Comparison of ENCODE assay signal across 9 mouse cellular contexts in the genomic region with DNA sequence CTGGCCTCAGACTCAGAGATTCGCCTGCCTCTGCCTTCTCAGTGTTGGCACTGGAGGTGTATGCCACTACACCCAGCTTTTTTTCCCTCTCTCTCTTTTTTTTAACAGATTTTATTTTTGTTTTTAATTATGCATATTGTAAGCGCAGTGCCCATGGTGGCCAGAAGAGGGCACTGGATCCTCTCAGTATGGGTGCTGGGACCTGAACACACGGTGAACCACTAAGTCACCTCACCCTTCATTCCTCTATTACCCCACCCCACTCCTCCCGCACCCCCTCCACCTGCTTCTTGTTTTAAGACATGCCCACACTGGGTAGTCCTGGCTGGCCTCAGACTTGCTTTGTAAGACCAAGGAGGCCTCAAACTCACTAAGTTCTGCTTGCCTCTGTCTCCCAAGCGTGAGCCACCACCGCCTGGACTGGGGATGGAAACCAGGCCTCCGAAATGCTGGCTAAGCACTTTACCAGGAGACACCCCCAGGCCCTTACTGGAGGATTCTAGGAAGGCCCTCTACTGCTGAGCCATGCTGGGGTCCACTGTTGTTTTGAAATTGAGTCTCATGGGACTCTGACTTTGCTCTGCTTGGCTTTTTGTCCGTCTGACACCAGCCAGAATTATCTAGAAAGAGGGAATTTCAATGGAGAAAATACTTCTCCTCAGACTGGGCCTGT. TPM values are rescaled to one million over a fixed set of nuclear protein-coding genes. Genes with fewer than 3 reads are reported as not detected.
DNase-seq lines count a peak whose midpoint lies in the region; ATAC-seq and TF ChIP-seq lines count a peak whose summit lies in the region.
"Had no signal": no experiment of that assay in that cellular context is flagged by ENCODE, and none has a peak within 500 bp of the region (broad histone marks: within the 10 kb centered on the region; RNA-seq: fewer than 3 reads in every experiment).

No protein-coding gene starts in this region.

- no peak for DNase-seq in heart, postnatal 25 days (ENCODE audit: low spot score)
- peak; percentile 55 for DNase-seq in adipocyte (ENCODE audit: low spot score)
- DNase-seq in left cerebral cortex, postnatal 4 days = peak; percentile 43
- peak; percentile 44 for DNase-seq in neural tube, embryonic 11.5 days (ENCODE audit: low spot score)
- DNase-seq in gastrocnemius, postnatal 4 days (ENCODE audit: low spot score in 2 of 2) = no peak

- peaks cover 83% of the 10 kb centered on the region for H3K36me3 ChIP-seq in heart, embryonic 13.5 days
- H3K36me3 ChIP-seq in C2C12 (ENCODE audit: control insufficient read depth, insufficient read depth) = no peaks in the 10 kb centered on the region
- no peaks in the 10 kb centered on the region for H3K36me3 ChIP-seq in forebrain, embryonic 15.5 days
- no peaks in the 10 kb centered on the region; the same call in 1 of the 2 replicates for H3K36me3 ChIP-seq in neural tube, embryonic 11.5 days (ENCODE audit: control insufficient read depth, insufficient read depth, low read length)

- WGBS in heart, embryonic 13.5 days = 47% methylated on average over 8 of the region's 8 CpGs
- 58% methylated on average over 8 of the region's 8 CpGs for WGBS in forebrain, embryonic 15.5 days
- WGBS in neural tube, embryonic 11.5 days = 57% methylated on average over 8 of the region's 8 CpGs

- H3K4me3 ChIP-seq in heart, embryonic 13.5 days = no peak overlapping the region
- no peak overlapping the region for H3K4me3 ChIP-seq in C2C12 (ENCODE audit: insufficient read depth, poor library complexity, severe bottlenecking)
- no peak overlapping the region for H3K4me3 ChIP-seq in forebrain, embryonic 15.5 days
- no peak overlapping the region for H3K4me3 ChIP-seq in neural tube, embryonic 11.5 days (ENCODE audit: low read depth, low read length)
- H3K4me3 ChIP-seq: limb, embryonic 13.5 days had no signal

- no peaks in the 10 kb centered on the region for H3K79me2 ChIP-seq in C2C12 (ENCODE audit: control insufficient read depth, insufficient read depth)

- peak overlapping the region; percentile 11; the same call in 1 of the 2 replicates for H3K9ac ChIP-seq in heart, embryonic 13.5 days
- H3K9ac ChIP-seq in forebrain, embryonic 15.5 days (replicated peaks) = no peak overlapping the region
- no peak overlapping the region for H3K9ac ChIP-seq in neural tube, embryonic 11.5 days (ENCODE audit: low read length)
- H3K9ac ChIP-seq: limb, embryonic 13.5 days had no signal

- ATAC-seq in heart, embryonic 13.5 days (ENCODE audit: extremely low read depth, insufficient number of reproducible peaks, low FRiP score, low TSS enrichment) = no peak
- ATAC-seq in forebrain, embryonic 15.5 days (replicated peaks) = peak; percentile 58; the same call in 1 of the 2 replicates
- ATAC-seq in neural tube, embryonic 11.5 days (ENCODE audit: insufficient read depth, low FRiP score, low TSS enrichment) = no peak

- H3K27me3 ChIP-seq in heart, embryonic 13.5 days (replicated peaks) = no peaks in the 10 kb centered on the region
- no peaks in the 10 kb centered on the region for H3K27me3 ChIP-seq in C2C12 (ENCODE audit: control insufficient read depth, insufficient read depth, insufficient read length)
- H3K27me3 ChIP-seq in forebrain, embryonic 15.5 days = no peaks in the 10 kb centered on the region
- no peaks in the 10 kb centered on the region for H3K27me3 ChIP-seq in neural tube, embryonic 11.5 days (ENCODE audit: control insufficient read depth, insufficient read depth, low read length)
- H3K27me3 ChIP-seq: limb, embryonic 13.5 days had no signal

- H3K9me3 ChIP-seq in heart, embryonic 13.5 days = no peaks in the 10 kb centered on the region
- no peaks in the 10 kb centered on the region for H3K9me3 ChIP-seq in forebrain, embryonic 15.5 days
- H3K9me3 ChIP-seq in neural tube, embryonic 11.5 days (ENCODE audit: control insufficient read depth, low read length) = no peaks in the 10 kb centered on the region
- H3K9me3 ChIP-seq: limb, embryonic 13.5 days had no signal

- TF ChIP-seq CTCF in C2C12 (IDR thresholded peaks at IDR 0.05; ENCODE audit: control insufficient read depth, insufficient read depth, insufficient read length) = peak; percentile 46

- intact Hi-C loops in heart, postnatal 25 days (cut with DNase I) = loop anchor here (1.0 kb wide), 1 partner anchor 31 kb away; no protein-coding TSS in a partner anchor
- intact Hi-C loops in left cerebral cortex, postnatal 4 days (cut with DNase I) = no loop called here

- no peak overlapping the region for H3K27ac ChIP-seq in heart, embryonic 13.5 days (replicated peaks)
- no peak overlapping the region for H3K27ac ChIP-seq in forebrain, embryonic 15.5 days (replicated peaks)
- H3K27ac ChIP-seq in neural tube, embryonic 11.5 days (ENCODE audit: low read depth, low read length) = no peak overlapping the region
- H3K27ac ChIP-seq: limb, embryonic 13.5 days had no signal

- peaks cover 21% of the 10 kb centered on the region for H3K4me1 ChIP-seq in heart, embryonic 13.5 days
- H3K4me1 ChIP-seq in forebrain, embryonic 15.5 days = no peaks in the 10 kb centered on the region; the same call in 1 of the 2 replicates
- H3K4me1 ChIP-seq in neural tube, embryonic 11.5 days (ENCODE audit: control insufficient read depth, insufficient read depth, low read length) = no peaks in the 10 kb centered on the region

- H3K79me3 ChIP-seq in C2C12 (ENCODE audit: low read depth) = no peaks in the 10 kb centered on the region

- no peak overlapping the region for H3ac ChIP-seq in C2C12 (ENCODE audit: control insufficient read depth, insufficient read length, low read depth)

- H3K4me2 ChIP-seq in heart, embryonic 13.5 days = no peak overlapping the region
- H3K4me2 ChIP-seq in forebrain, embryonic 15.5 days (replicated peaks) = no peak overlapping the region
- no peak overlapping the region for H3K4me2 ChIP-seq in neural tube, embryonic 11.5 days (ENCODE audit: low read depth)
- H3K4me2 ChIP-seq: limb, embryonic 13.5 days had no signal

TF ChIP-seq in C2C12, 6 proteins besides CTCF, POLR2A, EP300 and RAD21:
- no peak for TF ChIP-seq MAX (IDR thresholded peaks at IDR 0.05)
- no peak for TF ChIP-seq CEBPB (IDR thresholded peaks at IDR 0.05; ENCODE audit: low read depth)
- TF ChIP-seq FOSL1 (IDR thresholded peaks at IDR 0.05; ENCODE audit: insufficient read depth, low read length, poor library complexity, severe bottlenecking) = no peak
- TF ChIP-seq USF1 (IDR thresholded peaks at IDR 0.05; ENCODE audit: low read depth) = no peak
- TF ChIP-seq MYOD1 (IDR thresholded peaks at IDR 0.05; ENCODE audit: control insufficient read depth, insufficient read length, low read depth) = no peak

RNA-seq across cellular contexts. Expression of a gene that starts 4.9 kb away (rescaled TPM):
- 1.6 and 2.3 TPM in 2 replicates for polyA plus RNA-seq in heart, embryonic 13.5 days (2015; fragmentation: Nextera tagmentation; extraction: Ambion mirVana)
- not detected for total RNA-seq in heart, postnatal 25 days (2021)
- polyA plus RNA-seq in C2C12 (2012; fragmentation: generic; extraction: Trizol) = 0.04 TPM
- polyA plus RNA-seq in forebrain, embryonic 15.5 days (2015; fragmentation: Nextera tagmentation; extraction: Ambion mirVana) = 0.27 and 0.51 TPM in 2 replicates
- total RNA-seq in left cerebral cortex, postnatal 4 days (2021) = not detected
- not detected in 2 replicates for polyA plus RNA-seq in neural tube, embryonic 11.5 days (2014; fragmentation: Nextera tagmentation; extraction: Ambion mirVana)
- under 1 TPM in 1 of 2 experiments, not detected in 1; 0.54 TPM for total RNA-seq in gastrocnemius, postnatal 4 days (2021)

RNA-seq across cellular contexts. Expression of a gene that starts 12.2 kb away (rescaled TPM):
- polyA plus RNA-seq in heart, embryonic 13.5 days (2015; fragmentation: Nextera tagmentation; extraction: Ambion mirVana) = 48.4 and 50.3 TPM in 2 replicates
- total RNA-seq in heart, postnatal 25 days (2021) = 10 to 100 TPM; 34.9 to 36.9 TPM
- polyA plus RNA-seq in C2C12 (2012; fragmentation: generic; extraction: Trizol) = 12.1 TPM
- 10.4 and 12.3 TPM in 2 replicates for polyA plus RNA-seq in forebrain, embryonic 15.5 days (2015; fragmentation: Nextera tagmentation; extraction: Ambion mirVana)
- total RNA-seq in left cerebral cortex, postnatal 4 days (2021) = 10 to 100 TPM; 28.9 to 29.2 TPM
- 24.7 and 25.4 TPM in 2 replicates for polyA plus RNA-seq in neural tube, embryonic 11.5 days (2014; fragmentation: Nextera tagmentation; extraction: Ambion mirVana)
- 10 to 100 TPM; 34.3 to 44.5 TPM for total RNA-seq in gastrocnemius, postnatal 4 days (2021)

RNA-seq across cellular contexts. Expression of a gene that starts 41.7 kb away (rescaled TPM):
- 16.0 and 16.9 TPM in 2 replicates for polyA plus RNA-seq in heart, embryonic 13.5 days (2015; fragmentation: Nextera tagmentation; extraction: Ambion mirVana)
- total RNA-seq in heart, postnatal 25 days (2021) = 10 to 100 TPM; 52.5 to 58.0 TPM
- 43.3 TPM for polyA plus RNA-seq in C2C12 (2012; fragmentation: generic; extraction: Trizol)
- polyA plus RNA-seq in forebrain, embryonic 15.5 days (2015; fragmentation: Nextera tagmentation; extraction: Ambion mirVana) = 2.9 and 3.7 TPM in 2 replicates
- 1 to 10 TPM; 8.7 to 9.7 TPM for total RNA-seq in left cerebral cortex, postnatal 4 days (2021)
- 3.7 and 4.5 TPM in 2 replicates for polyA plus RNA-seq in neural tube, embryonic 11.5 days (2014; fragmentation: Nextera tagmentation; extraction: Ambion mirVana)
- 10 to 100 TPM; 48.1 to 49.1 TPM for total RNA-seq in gastrocnemius, postnatal 4 days (2021)

Comparison
In these comparisons a context has a peak if more than half of its experiments do, and no peak if none do; other contexts are left out.
1. DNase-seq: peak in adipocyte (single experiment), left cerebral cortex, postnatal 4 days (single experiment) and neural tube, embryonic 11.5 days (single experiment); none in heart, postnatal 25 days (single experiment) and gastrocnemius, postnatal 4 days (0 of 2).